Mouse (Mus musculus): ENCODE measurements around the gene Atp6v1b1. TPM values are rescaled to one million over a fixed set of nuclear protein-coding genes. Genes with fewer than 3 reads are reported as not detected.
A peak's percentile ranks its signal among the peaks of the same experiment; 100 is the strongest.

Gene Atp6v1b1
- not detected in 2 replicates for polyA plus RNA-seq (2016; fragmentation: Nextera tagmentation; extraction: Ambion mirVana)

- 62% methylated on average over 5 of the region's 5 CpGs for WGBS
- peaks cover 6% of the 10 kb centered on the region; the same call in 1 of the 2 replicates for H3K9me3 ChIP-seq
- peaks cover 38% of the 10 kb centered on the region for H3K4me1 ChIP-seq
- H3K27me3 ChIP-seq (ENCODE audit: poor library complexity, severe bottlenecking) = peaks cover 58% of the 10 kb centered on the region
- no peak within 1 kb of the TSS for H3K27ac ChIP-seq
- no peak within 1 kb of the TSS for H3K4me3 ChIP-seq
- H3K36me3 ChIP-seq (replicated peaks) = no peaks in the 10 kb centered on the region
- no peak for DNase-seq (ENCODE audit: extremely low spot score, low spot score)
Measured at GRCm38 (mm10) chr6:83742761-83743160, at the start of gene Atp6v1b1. Atp6v1b1 (plus strand) TSS chr6:83742990.

GRCm38 (mm10) chr6:83693835-83694234, 49.0 kb upstream of the Atp6v1b1 start:
- WGBS = 1% methylated on average over 9 of the region's 9 CpGs

GRCm38 (mm10) chr6:83695731-83696130, 47.1 kb upstream of the Atp6v1b1 start:
- Histone ChIP-seq H3K27me3 (ENCODE audit: poor library complexity, severe bottlenecking) (peaks cover 100% of the 10 kb centered on the region), H3K4me3 (no peak overlapping the region), H3K36me3 (replicated peaks) (no peaks in the 10 kb centered on the region), H3K4me1 (peaks cover 5% of the 10 kb centered on the region; the same call in 1 of the 2 replicates), H3K9me3 (no peaks in the 10 kb centered on the region), H3K27ac (no peak overlapping the region)
- DNase-seq (ENCODE audit: extremely low spot score, low spot score) = no peak
- 10% methylated on average over 3 of the region's 3 CpGs for WGBS

More at GRCm38 (mm10) chr6:83693835-83694234, 49.0 kb upstream of the Atp6v1b1 start:
- peak; percentile 68 for DNase-seq (ENCODE audit: extremely low spot score, low spot score)
- H3K9me3 ChIP-seq = no peaks in the 10 kb centered on the region
- H3K27me3 ChIP-seq (ENCODE audit: poor library complexity, severe bottlenecking) = peaks cover 99% of the 10 kb centered on the region
- H3K4me3 ChIP-seq = no peak overlapping the region
- H3K36me3 ChIP-seq (replicated peaks) = no peaks in the 10 kb centered on the region
- no peak overlapping the region for H3K27ac ChIP-seq
- peaks cover 5% of the 10 kb centered on the region; the same call in 1 of the 2 replicates for H3K4me1 ChIP-seq

- 1% methylated on average over 7 of the region's 7 CpGs for WGBS
- H3K36me3 ChIP-seq (replicated peaks) = no peaks in the 10 kb centered on the region
- H3K4me1 ChIP-seq = peaks cover 5% of the 10 kb centered on the region; the same call in 1 of the 2 replicates
- H3K4me3 ChIP-seq = no peak overlapping the region
- H3K9me3 ChIP-seq = no peaks in the 10 kb centered on the region
- peaks cover 100% of the 10 kb centered on the region for H3K27me3 ChIP-seq (ENCODE audit: poor library complexity, severe bottlenecking)
- no peak overlapping the region for H3K27ac ChIP-seq
- DNase-seq (ENCODE audit: extremely low spot score, low spot score) = no peak
Measured at GRCm38 (mm10) chr6:83696684-83697083, 46.1 kb upstream of the Atp6v1b1 start.

- DNase-seq (ENCODE audit: extremely low spot score, low spot score) = no peak
- Histone ChIP-seq H3K27ac (no peak overlapping the region), H3K36me3 (replicated peaks) (no peaks in the 10 kb centered on the region), H3K9me3 (no peaks in the 10 kb centered on the region), H3K27me3 (ENCODE audit: poor library complexity, severe bottlenecking) (peaks cover 100% of the 10 kb centered on the region), H3K4me1 (peaks cover 13% of the 10 kb centered on the region), H3K4me3 (no peak overlapping the region)
- 2% methylated on average over 8 of the region's 8 CpGs for whole genome bisulfite sequencing
Measured at GRCm38 (mm10) chr6:83697932-83698331, 44.9 kb upstream of the Atp6v1b1 start.

GRCm38 (mm10) chr6:83699971-83700370, 42.8 kb upstream of the Atp6v1b1 start:
- Histone ChIP-seq H3K9me3 (peaks cover 6% of the 10 kb centered on the region; the same call in 1 of the 2 replicates), H3K36me3 (replicated peaks) (no peaks in the 10 kb centered on the region), H3K4me3 (no peak overlapping the region), H3K27ac (no peak overlapping the region), H3K27me3 (ENCODE audit: poor library complexity, severe bottlenecking) (peaks cover 100% of the 10 kb centered on the region), H3K4me1 (peaks cover 7% of the 10 kb centered on the region)
- 3% methylated on average over 5 of the region's 5 CpGs for WGBS
- DNase-seq (ENCODE audit: extremely low spot score, low spot score) = no peak

- no peak overlapping the region for H3K27ac ChIP-seq
- no peaks in the 10 kb centered on the region for H3K36me3 ChIP-seq (replicated peaks)
- no peak overlapping the region for H3K4me3 ChIP-seq
- WGBS = 2% methylated on average over 11 of the region's 11 CpGs
- DNase-seq (ENCODE audit: extremely low spot score, low spot score) = peak; percentile 26
- peaks cover 7% of the 10 kb centered on the region for H3K4me1 ChIP-seq
- peaks cover 6% of the 10 kb centered on the region; the same call in 1 of the 2 replicates for H3K9me3 ChIP-seq
- peaks cover 100% of the 10 kb centered on the region for H3K27me3 ChIP-seq (ENCODE audit: poor library complexity, severe bottlenecking)
Measured at GRCm38 (mm10) chr6:83701001-83701400, 41.8 kb upstream of the Atp6v1b1 start.

GRCm38 (mm10) chr6:83702146-83702999, 40.4 kb upstream of the Atp6v1b1 start:
- WGBS = under 1% methylated on average over 53 of the region's 53 CpGs

GRCm38 (mm10) chr6:83703000-83703721, 39.6 kb upstream of the Atp6v1b1 start:
- H3K27me3 ChIP-seq (ENCODE audit: poor library complexity, severe bottlenecking) = peaks cover 100% of the 10 kb centered on the region
- H3K4me1 ChIP-seq = peaks cover 7% of the 10 kb centered on the region
- H3K9me3 ChIP-seq = peaks cover 6% of the 10 kb centered on the region; the same call in 1 of the 2 replicates
- no peaks in the 10 kb centered on the region for H3K36me3 ChIP-seq (replicated peaks)
- 2% methylated on average over 27 of the region's 27 CpGs for WGBS
- no peak overlapping the region for H3K4me3 ChIP-seq
- no peak for DNase-seq (ENCODE audit: extremely low spot score, low spot score)
- H3K27ac ChIP-seq = no peak overlapping the region

More at GRCm38 (mm10) chr6:83702146-83702999, 40.4 kb upstream of the Atp6v1b1 start:
- H3K4me1 ChIP-seq = peaks cover 7% of the 10 kb centered on the region
- peaks cover 100% of the 10 kb centered on the region for H3K27me3 ChIP-seq (ENCODE audit: poor library complexity, severe bottlenecking)
- DNase-seq (ENCODE audit: extremely low spot score, low spot score) = peak; percentile 65
- H3K27ac ChIP-seq = no peak overlapping the region
- peak overlapping the region; percentile 23 for H3K4me3 ChIP-seq
- H3K9me3 ChIP-seq = peaks cover 6% of the 10 kb centered on the region; the same call in 1 of the 2 replicates
- H3K36me3 ChIP-seq (replicated peaks) = no peaks in the 10 kb centered on the region

GRCm38 (mm10) chr6:83703722-83704078, 39.1 kb upstream of the Atp6v1b1 start:
- Histone ChIP-seq H3K27ac (no peak overlapping the region), H3K4me3 (no peak overlapping the region), H3K36me3 (replicated peaks) (no peaks in the 10 kb centered on the region), H3K4me1 (peaks cover 7% of the 10 kb centered on the region), H3K9me3 (peaks cover 6% of the 10 kb centered on the region; the same call in 1 of the 2 replicates), H3K27me3 (ENCODE audit: poor library complexity, severe bottlenecking) (peaks cover 100% of the 10 kb centered on the region)
- 1% methylated on average over 10 of the region's 10 CpGs for WGBS
- no peak for DNase-seq (ENCODE audit: extremely low spot score, low spot score)

GRCm38 (mm10) chr6:83704294-83704693, 38.5 kb upstream of the Atp6v1b1 start:
- DNase-seq (ENCODE audit: extremely low spot score, low spot score) = no peak
- peaks cover 6% of the 10 kb centered on the region; the same call in 1 of the 2 replicates for H3K9me3 ChIP-seq

GRCm38 (mm10) chr6:83704701-83705100, 38.1 kb upstream of the Atp6v1b1 start:
- peaks cover 6% of the 10 kb centered on the region; the same call in 1 of the 2 replicates for H3K9me3 ChIP-seq
- no peak for DNase-seq (ENCODE audit: extremely low spot score, low spot score)
- H3K4me3 ChIP-seq = no peak overlapping the region
- WGBS = 17% methylated on average over 5 of the region's 5 CpGs
- peaks cover 9% of the 10 kb centered on the region for H3K4me1 ChIP-seq
- no peak overlapping the region for H3K27ac ChIP-seq
- H3K27me3 ChIP-seq (ENCODE audit: poor library complexity, severe bottlenecking) = peaks cover 100% of the 10 kb centered on the region
- no peaks in the 10 kb centered on the region for H3K36me3 ChIP-seq (replicated peaks)

More at GRCm38 (mm10) chr6:83704294-83704693, 38.5 kb upstream of the Atp6v1b1 start:
- Histone ChIP-seq H3K27ac (no peak overlapping the region), H3K4me3 (no peak overlapping the region), H3K36me3 (replicated peaks) (no peaks in the 10 kb centered on the region), H3K27me3 (ENCODE audit: poor library complexity, severe bottlenecking) (peaks cover 100% of the 10 kb centered on the region), H3K4me1 (peaks cover 7% of the 10 kb centered on the region)
- WGBS = 12% methylated on average over 1 of the region's 1 CpGs

Data from forebrain, embryonic 10.5 days (tissue).